Mouse (Mus musculus): ENCODE measurements around the gene Pla2g6. TPM values are rescaled to one million over a fixed set of nuclear protein-coding genes. Genes with fewer than 3 reads are reported as not detected.

Pla2g6 gene
- total and polyA plus RNA-seq, 2 experiments from 2014 or later: 7.1 to 20.3 TPM

DNA sequence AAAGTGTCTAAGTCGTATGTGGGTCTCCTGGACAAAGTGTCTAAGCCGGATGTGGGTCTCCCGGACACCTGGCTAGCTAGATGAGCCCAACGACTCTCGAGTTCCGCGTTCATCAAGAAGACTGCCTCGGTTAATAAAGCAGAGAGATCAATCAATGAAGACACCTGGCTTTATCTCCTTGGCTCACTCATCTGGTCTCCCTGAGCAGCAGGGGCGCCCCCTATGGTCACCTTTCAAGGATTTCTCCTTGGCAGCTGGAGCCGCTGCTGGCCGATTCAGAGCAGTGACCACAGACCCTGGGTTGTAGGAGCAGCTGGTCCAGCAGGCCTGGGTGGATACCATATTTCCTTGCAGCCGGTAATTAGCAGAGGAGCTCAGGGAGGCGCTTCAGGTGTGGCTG, 65.8 kb downstream of the Pla2g6 start:
- H3K9me3 ChIP-seq (replicated peaks; ENCODE audit: control insufficient read depth, low read length): no peaks in the 10 kb centered on the region
- 24% methylated on average over 13 of the region's 13 CpGs for WGBS
- no peaks in the 10 kb centered on the region for H3K36me3 ChIP-seq (replicated peaks; ENCODE audit: control insufficient read depth, insufficient read depth, low read length)
- H3K27ac ChIP-seq (ENCODE audit: low read depth): no peak overlapping the region
- H3K4me2 ChIP-seq (ENCODE audit: low read depth, low read length): 0 out of 2 replicates have a peak overlapping the region, but pooled peaks have one; percentile 90
- DNase-seq (ENCODE audit: low spot score) (peak; percentile 28), ATAC-seq (ENCODE audit: insufficient read depth, low read depth) (no peak)
- no peak overlapping the region for H3K9ac ChIP-seq (replicated peaks; ENCODE audit: low read depth, low read length)
- H3K27me3 ChIP-seq (ENCODE audit: control insufficient read depth, insufficient read depth, low read length): peaks cover 36% of the 10 kb centered on the region
- no peak overlapping the region for H3K4me3 ChIP-seq (ENCODE audit: low read depth, low read length)
- H3K4me1 ChIP-seq (ENCODE audit: control insufficient read depth, insufficient read depth): peaks cover 6% of the 10 kb centered on the region
- peak; percentile 30 for TF ChIP-seq CTCF (IDR thresholded peaks at IDR 0.05; ENCODE audit: low read depth)
- no peak for TF ChIP-seq EP300 (IDR thresholded peaks at IDR 0.05; ENCODE audit: low read depth)

DNA sequence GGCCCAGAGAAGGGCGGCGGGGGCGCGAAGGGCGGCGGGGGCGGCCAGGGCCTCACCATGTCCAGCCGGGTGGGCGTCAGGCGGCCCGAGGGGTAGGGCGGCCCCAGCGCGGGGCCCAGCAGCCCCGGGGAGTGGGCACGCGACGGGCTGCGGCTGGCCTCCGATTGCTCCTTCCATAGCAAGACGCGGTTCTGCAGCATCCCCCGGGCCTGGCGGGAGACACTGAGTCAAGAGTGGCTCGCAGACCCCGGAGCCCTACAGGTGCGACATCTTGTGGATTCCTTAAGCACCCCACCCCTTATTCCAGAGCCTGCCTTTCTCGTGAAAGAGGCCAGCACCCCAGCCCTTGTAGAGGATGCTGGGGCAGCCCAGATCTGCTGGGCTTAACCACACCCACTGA, 66.4 kb downstream of the Pla2g6 start:
- peaks cover 36% of the 10 kb centered on the region for H3K27me3 ChIP-seq (ENCODE audit: control insufficient read depth, insufficient read depth, low read length)
- WGBS: 1% methylated on average over 20 of the region's 28 CpGs
- H3K4me3 ChIP-seq (ENCODE audit: low read depth, low read length): peak overlapping the region; percentile 48
- no peaks in the 10 kb centered on the region for H3K36me3 ChIP-seq (replicated peaks; ENCODE audit: control insufficient read depth, insufficient read depth, low read length)
- TF ChIP-seq CTCF (IDR thresholded peaks at IDR 0.05; ENCODE audit: low read depth): no peak
- TF ChIP-seq EP300 (IDR thresholded peaks at IDR 0.05; ENCODE audit: low read depth): no peak
- ATAC-seq (ENCODE audit: insufficient read depth, low read depth): peak; percentile 14; the same call in 1 of the 2 replicates
- peak overlapping the region; percentile 52 for H3K9ac ChIP-seq (replicated peaks; ENCODE audit: low read depth, low read length)
- no peaks in the 10 kb centered on the region for H3K9me3 ChIP-seq (replicated peaks; ENCODE audit: control insufficient read depth, low read length)
- H3K4me1 ChIP-seq (ENCODE audit: control insufficient read depth, insufficient read depth): peaks cover 6% of the 10 kb centered on the region
- no peak overlapping the region for H3K27ac ChIP-seq (ENCODE audit: low read depth)
- DNase-seq (ENCODE audit: low spot score): no peak
- peak overlapping the region; percentile 90 for H3K4me2 ChIP-seq (ENCODE audit: low read depth, low read length)

DNA sequence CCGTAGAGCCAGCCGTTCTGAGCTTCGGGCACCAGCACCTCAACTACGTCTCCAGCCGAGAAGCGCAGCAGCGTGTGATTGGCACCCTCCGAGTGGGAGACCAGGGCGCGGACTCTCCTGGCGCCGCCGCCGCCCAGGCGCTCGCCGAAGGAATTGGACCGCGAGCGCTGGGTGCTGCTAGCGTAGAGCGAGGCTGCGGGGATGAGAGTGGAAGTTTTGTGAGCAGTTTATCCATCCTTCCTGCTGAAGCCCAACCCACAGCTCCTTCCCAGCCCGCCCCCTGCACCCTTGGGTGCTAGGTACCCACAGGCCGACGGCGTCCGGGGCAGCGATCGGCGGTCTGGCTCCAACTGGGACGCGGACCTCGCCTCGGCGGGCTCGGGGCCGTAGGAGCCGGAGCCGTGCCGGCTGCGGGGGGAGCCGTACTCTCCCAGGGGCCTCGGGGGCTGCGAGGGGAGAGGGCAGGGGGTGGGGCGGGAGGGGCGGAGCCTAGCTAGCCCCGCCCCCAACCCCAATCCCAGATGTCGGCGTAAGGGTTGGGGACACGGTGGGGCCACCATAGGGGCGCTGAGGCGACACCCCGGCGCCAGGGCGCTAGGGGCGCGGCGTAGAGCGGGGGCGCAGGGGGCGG, 67.0 kb downstream of the Pla2g6 start:
- H3K9ac ChIP-seq (replicated peaks; ENCODE audit: low read depth, low read length): peak overlapping the region; percentile 52
- no peaks in the 10 kb centered on the region for H3K36me3 ChIP-seq (replicated peaks; ENCODE audit: control insufficient read depth, insufficient read depth, low read length)
- peak overlapping the region; percentile 48 for H3K4me3 ChIP-seq (ENCODE audit: low read depth, low read length)
- peak overlapping the region; percentile 90 for H3K4me2 ChIP-seq (ENCODE audit: low read depth, low read length)
- DNase-seq (ENCODE audit: low spot score): peak; percentile 18
- peaks cover 6% of the 10 kb centered on the region for H3K4me1 ChIP-seq (ENCODE audit: control insufficient read depth, insufficient read depth)
- no peak for TF ChIP-seq EP300 (IDR thresholded peaks at IDR 0.05; ENCODE audit: low read depth)
- TF ChIP-seq CTCF (IDR thresholded peaks at IDR 0.05; ENCODE audit: low read depth): no peak
- H3K27ac ChIP-seq (ENCODE audit: low read depth): no peak overlapping the region
- H3K9me3 ChIP-seq (replicated peaks; ENCODE audit: control insufficient read depth, low read length): no peaks in the 10 kb centered on the region
- ATAC-seq (ENCODE audit: insufficient read depth, low read depth): peak; percentile 59
- WGBS: under 1% methylated on average over 51 of the region's 62 CpGs
- H3K27me3 ChIP-seq (ENCODE audit: control insufficient read depth, insufficient read depth, low read length): peaks cover 36% of the 10 kb centered on the region

DNA sequence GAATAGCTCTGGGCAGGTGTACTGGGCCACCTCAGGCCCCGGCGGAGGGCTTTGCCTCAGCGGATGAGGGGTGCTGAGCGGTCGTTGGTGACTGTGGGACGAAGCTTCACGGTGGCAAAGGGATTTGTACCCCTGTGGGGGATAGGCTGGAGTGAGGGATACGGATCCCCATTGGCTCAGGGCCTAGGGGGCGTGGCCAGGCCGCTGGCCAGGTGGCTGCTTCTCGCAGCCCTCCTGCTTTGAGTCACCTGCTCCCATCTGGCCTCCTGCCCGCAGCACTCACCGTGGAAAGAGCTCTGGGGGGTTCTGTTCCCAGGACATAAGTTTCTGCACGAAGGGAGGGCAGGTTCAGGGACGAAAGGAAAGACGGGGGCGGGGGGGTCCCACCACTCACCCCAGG, 69.7 kb downstream of the Pla2g6 start:
- ATAC-seq (ENCODE audit: insufficient read depth, low read depth) (no peak), DNase-seq (ENCODE audit: low spot score) (no peak)
- Histone ChIP-seq H3K27ac (ENCODE audit: low read depth) (no peak overlapping the region), H3K4me2 (ENCODE audit: low read depth, low read length) (no peak overlapping the region), H3K27me3 (ENCODE audit: control insufficient read depth, insufficient read depth, low read length) (peaks cover 35% of the 10 kb centered on the region), H3K9me3 (replicated peaks; ENCODE audit: control insufficient read depth, low read length) (no peaks in the 10 kb centered on the region), H3K4me3 (ENCODE audit: low read depth, low read length) (no peak overlapping the region), H3K4me1 (ENCODE audit: control insufficient read depth, insufficient read depth) (peaks cover 6% of the 10 kb centered on the region), H3K9ac (replicated peaks; ENCODE audit: low read depth, low read length) (no peak overlapping the region), H3K36me3 (replicated peaks; ENCODE audit: control insufficient read depth, insufficient read depth, low read length) (no peaks in the 10 kb centered on the region)
- 42% methylated on average over 17 of the region's 17 CpGs for WGBS
- no peak for TF ChIP-seq EP300 (IDR thresholded peaks at IDR 0.05; ENCODE audit: low read depth)

DNA sequence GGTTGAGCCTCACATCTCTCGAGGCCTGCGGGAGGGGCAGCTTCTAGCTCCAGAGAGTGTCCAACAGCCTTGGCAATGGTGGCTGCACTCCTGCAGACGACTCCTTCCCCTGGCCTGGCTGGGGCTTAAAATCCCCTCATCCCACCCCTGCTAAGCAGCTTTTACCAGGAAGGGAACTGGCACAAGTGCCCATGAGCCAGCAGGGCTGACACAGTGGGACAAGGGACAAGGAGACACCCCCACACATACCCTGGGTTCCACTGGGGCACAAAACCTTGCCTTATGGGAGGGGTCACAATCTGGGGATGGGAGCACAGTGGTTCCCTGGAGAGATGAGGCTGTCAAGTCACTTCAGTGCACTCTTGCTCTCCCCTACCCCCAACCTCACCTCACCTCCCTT, 73.5 kb downstream of the Pla2g6 start, which contains the start of gene Slc16a8:
Gene Slc16a8, minus strand, starts transcription at position 101 of the 400 bp plus-strand sequence.
- no peak for TF ChIP-seq EP300 (IDR thresholded peaks at IDR 0.05; ENCODE audit: low read depth)
- no peak for TF ChIP-seq CTCF (IDR thresholded peaks at IDR 0.05; ENCODE audit: low read depth)
- no peak within 1 kb of the TSS for H3K27ac ChIP-seq (ENCODE audit: low read depth)
- WGBS: 41% methylated on average over 3 of the region's 3 CpGs
- H3K27me3 ChIP-seq (ENCODE audit: control insufficient read depth, insufficient read depth, low read length): peaks cover 20% of the 10 kb centered on the region
- peaks cover 14% of the 10 kb centered on the region for H3K4me1 ChIP-seq (ENCODE audit: control insufficient read depth, insufficient read depth)
- H3K9ac ChIP-seq (replicated peaks; ENCODE audit: low read depth, low read length): no peak within 1 kb of the TSS
- DNase-seq (ENCODE audit: low spot score): no peak
- no peak within 1 kb of the TSS for H3K4me3 ChIP-seq (ENCODE audit: low read depth, low read length)
- no peaks in the 10 kb centered on the region for H3K36me3 ChIP-seq (replicated peaks; ENCODE audit: control insufficient read depth, insufficient read depth, low read length)
- ATAC-seq (ENCODE audit: insufficient read depth, low read depth): no peak
- H3K9me3 ChIP-seq (replicated peaks; ENCODE audit: control insufficient read depth, low read length): no peaks in the 10 kb centered on the region
- no peak within 1 kb of the TSS for H3K4me2 ChIP-seq (ENCODE audit: low read depth, low read length)

DNA sequence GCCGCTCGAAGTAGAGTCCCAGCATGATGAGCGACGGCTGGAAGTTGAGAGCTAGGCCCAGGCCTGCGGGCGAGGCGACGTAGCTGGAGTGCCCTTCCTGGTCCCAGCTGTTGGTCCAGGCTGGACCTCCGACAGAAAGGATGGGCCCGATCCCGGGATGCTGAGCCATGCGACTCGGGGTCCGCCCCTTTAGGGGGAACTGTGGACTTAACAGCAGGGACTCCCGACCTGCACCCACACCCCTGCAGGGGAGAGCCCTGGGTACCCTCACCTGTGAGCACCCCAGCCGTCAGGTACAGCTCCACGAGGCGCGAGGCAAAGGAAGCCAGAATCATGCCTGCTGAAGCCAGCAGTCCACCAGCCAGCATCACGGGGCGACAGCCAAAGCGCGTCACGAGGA, 75.6 kb downstream of the Pla2g6 start:
- Histone ChIP-seq H3K36me3 (replicated peaks; ENCODE audit: control insufficient read depth, insufficient read depth, low read length) (peaks cover 13% of the 10 kb centered on the region; the same call in 1 of the 2 replicates), H3K9ac (replicated peaks; ENCODE audit: low read depth, low read length) (peak overlapping the region; percentile 64), H3K27me3 (ENCODE audit: control insufficient read depth, insufficient read depth, low read length) (peaks cover 17% of the 10 kb centered on the region), H3K9me3 (replicated peaks; ENCODE audit: control insufficient read depth, low read length) (no peaks in the 10 kb centered on the region), H3K4me1 (ENCODE audit: control insufficient read depth, insufficient read depth) (peaks cover 14% of the 10 kb centered on the region), H3K4me3 (ENCODE audit: low read depth, low read length) (peak overlapping the region; percentile 35), H3K27ac (ENCODE audit: low read depth) (no peak overlapping the region), H3K4me2 (ENCODE audit: low read depth, low read length) (peak overlapping the region; percentile 66)
- TF ChIP-seq EP300 (IDR thresholded peaks at IDR 0.05; ENCODE audit: low read depth) (no peak), CTCF (IDR thresholded peaks at IDR 0.05; ENCODE audit: low read depth) (no peak)
- peak; percentile 5; the same call in 1 of the 2 replicates for ATAC-seq (ENCODE audit: insufficient read depth, low read depth)
- 34% methylated on average over 23 of the region's 24 CpGs for WGBS
- no peak for DNase-seq (ENCODE audit: low spot score)

Data from heart, postnatal 0 days (tissue).